Mouse (Mus musculus) E14TG2a.4 (cell line): ENCODE data around the gene Taf6l.

Experiments used
- CTCF ChIP-seq: conservative IDR thresholded peaks from 2 replicates; pipeline ENCODE4 v1.5.1; 2014; ENCODE audit warnings: low read length
- NANOG ChIP-seq: IDR thresholded peaks from 2 replicates; pipeline ENCODE4 v1.6.1; 2014; ENCODE audit warnings: borderline replicate concordance, low read length, mixed read lengths

DNA sequence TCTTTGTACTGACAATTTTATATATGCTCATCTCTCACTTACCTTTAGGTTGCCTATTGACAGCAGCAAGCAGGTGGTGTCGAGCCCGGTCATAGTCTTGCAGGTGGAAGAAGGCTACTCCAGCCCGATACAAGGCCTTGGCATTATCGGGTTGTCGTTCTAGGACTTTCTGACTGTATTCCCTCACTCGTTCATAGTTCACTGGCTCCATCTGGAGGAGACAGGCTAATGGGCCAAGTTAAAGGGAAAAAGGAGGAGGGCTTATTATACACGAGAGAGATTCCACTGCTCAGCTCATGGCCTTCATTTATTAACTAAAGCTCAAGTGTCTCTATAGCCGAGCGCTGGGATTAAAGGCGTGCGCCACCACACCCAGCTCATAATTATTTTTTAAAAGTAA is 29.6 kb upstream of the Taf6l start:
- no peak for TF ChIP-seq CTCF
- no peak for TF ChIP-seq NANOG
